Mouse (Mus musculus): ENCODE results near the gene Gas2.

Gas2 gene

GRCm38 (mm10) chr7:51861250-51862096 lies at the start of gene Gas2:
Gene Gas2 (plus strand): TSS chr7:51862015.
- peak; percentile 91 for DNase-seq

GRCm38 (mm10) chr7:51815473-51816282 lies 46.1 kb upstream of the Gas2 start:
- DNase-seq: no peak

GRCm38 (mm10) chr7:51816283-51816839 lies 45.5 kb upstream of the Gas2 start:
- DNase-seq: no peak

GRCm38 (mm10) chr7:51818251-51818974 lies 43.4 kb upstream of the Gas2 start:
- DNase-seq: no peak

DNA sequence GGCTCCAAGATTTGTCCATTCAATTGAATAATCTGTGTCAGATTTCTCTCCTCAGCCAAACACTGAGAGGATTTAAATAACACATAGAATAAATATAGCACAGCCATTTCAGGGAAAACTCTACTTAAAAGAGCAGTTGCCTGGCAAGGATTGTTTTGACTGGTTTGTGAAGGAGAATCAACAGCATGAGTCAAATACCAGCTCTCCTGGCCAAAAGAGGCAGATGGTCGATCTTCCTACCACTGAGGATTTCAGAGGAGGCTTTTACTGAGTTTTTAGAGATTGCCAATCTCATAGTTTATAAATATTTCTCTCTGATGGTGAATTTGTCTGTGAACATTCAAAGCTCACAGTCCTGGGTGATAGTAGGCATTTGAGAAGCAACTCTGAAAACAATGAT lies 41.9 kb upstream of the Gas2 start:
- peak; percentile 58 for DNase-seq

DNA sequence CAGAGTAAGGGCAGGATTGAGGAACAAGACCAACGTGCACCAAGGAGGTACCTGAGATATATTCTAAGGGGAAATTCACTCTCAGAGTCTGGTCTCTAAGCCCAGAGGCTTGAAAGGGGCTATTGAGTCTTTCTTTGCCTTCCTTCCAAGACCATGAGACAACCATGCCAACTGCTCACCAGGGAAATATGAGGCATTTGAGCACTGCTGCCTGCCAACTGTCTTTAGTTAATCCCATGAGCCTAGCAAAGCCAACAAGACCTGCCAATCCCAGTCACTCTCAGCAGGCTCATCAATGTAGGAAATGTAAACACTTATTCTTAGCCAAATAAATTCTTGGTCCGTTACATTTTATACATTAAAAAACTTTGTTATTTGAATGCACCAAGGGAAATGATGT lies 40.3 kb upstream of the Gas2 start:
- peak; percentile 12 for DNase-seq

- DNase-seq: no peak
Observed at GRCm38 (mm10) chr7:51823562-51824338, 38.1 kb upstream of the Gas2 start.

GRCm38 (mm10) chr7:51831917-51832316 lies 29.9 kb upstream of the Gas2 start:
- DNase-seq: peak; percentile 66

- no peak for DNase-seq
Observed at GRCm38 (mm10) chr7:51840515-51840914, 21.3 kb upstream of the Gas2 start.

- DNase-seq: no peak
Observed at GRCm38 (mm10) chr7:51850877-51851276, 10.9 kb upstream of the Gas2 start.

- DNase-seq: no peak
Observed at GRCm38 (mm10) chr7:51851890-51852507, 9.8 kb upstream of the Gas2 start.

DNA sequence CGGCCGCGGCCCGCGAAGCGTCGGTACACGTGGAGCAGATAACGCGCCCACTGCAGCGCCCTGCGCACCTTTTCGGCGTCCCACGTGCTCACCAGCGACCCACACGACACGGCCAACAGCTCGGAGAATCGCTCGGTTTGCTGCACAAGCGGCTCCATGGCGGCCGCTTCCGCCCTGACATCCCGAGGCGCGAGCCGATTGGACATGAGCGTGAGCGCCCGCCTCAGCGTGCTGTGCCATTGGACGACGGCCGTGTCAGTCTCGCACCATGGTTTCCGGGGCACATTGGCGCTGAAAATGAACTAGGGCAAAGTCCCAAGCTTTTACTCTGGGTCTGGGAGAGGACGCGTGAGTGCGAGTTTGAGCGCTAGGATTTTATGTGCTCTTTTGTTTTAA lies 280 bp downstream of the Gas2 start, which contains the start of gene Fancf:
Fancf (minus strand) TSS at position 171 of the 396 bp plus-strand sequence.
- DNase-seq: peak; percentile 97

DNA sequence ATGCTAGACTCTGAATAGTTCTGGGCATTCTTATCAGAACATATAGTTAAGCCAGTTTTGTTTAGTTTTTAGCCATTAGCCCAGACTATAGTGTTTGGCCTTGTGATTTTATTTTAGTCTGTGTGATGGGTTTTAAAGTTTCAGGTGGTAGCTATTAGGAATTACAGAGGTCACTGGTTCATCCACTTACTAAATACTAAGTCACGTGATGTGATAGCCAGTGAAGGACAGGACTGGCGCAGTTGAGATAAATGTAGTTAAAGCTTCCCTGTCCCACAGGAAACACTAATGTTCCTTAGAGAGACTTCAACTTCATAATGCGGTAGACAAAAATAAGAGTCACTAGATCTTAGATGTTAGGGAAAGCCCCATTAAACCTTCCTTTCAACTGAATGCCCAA lies 1.0 kb downstream of the Gas2 start:
- no peak for DNase-seq

GRCm38 (mm10) chr7:51865336-51865735 lies 3.5 kb downstream of the Gas2 start:
- DNase-seq: no peak

- no peak for DNase-seq
Observed at GRCm38 (mm10) chr7:51867983-51868382, 6.2 kb downstream of the Gas2 start.

DNA sequence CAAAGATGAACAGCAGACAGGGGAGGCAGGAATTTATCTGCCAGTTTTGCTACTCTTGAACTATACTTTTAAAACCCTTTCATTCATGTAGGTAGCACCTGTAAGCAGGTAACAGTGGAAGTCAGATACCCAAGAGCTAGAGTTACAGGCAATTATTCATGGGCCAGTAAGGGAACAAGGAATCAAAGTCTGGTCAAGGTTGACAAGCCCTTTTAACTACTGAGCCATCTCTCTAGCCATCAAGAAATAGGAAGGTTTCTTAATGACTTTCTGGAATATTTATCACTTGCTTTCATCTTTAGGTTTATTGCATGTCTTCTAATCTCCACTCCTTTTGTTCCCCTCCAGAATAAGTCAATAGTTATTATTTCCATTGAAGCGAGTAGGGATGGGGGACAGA lies 10.2 kb downstream of the Gas2 start:
- DNase-seq: no peak

- no peak for DNase-seq
Observed at GRCm38 (mm10) chr7:51872597-51872996, 10.8 kb downstream of the Gas2 start.

DNA sequence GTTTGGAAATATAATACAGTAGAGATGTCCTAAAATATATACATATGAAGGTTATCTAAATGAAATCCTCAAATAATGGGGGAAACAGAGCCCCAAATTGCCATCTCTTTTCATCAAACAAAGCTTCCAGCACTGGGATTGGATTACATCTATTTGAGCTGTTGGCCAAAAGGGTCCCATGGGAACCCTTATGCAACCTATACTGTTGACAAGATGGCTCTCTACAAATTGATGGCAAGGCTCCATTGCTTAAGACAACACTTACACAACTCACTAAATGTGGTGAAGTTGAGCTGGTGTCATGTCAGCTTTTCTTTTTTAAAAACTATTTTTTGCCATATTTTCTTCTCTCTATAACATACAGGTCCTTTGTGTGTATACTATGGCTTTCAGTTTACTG lies 14.5 kb downstream of the Gas2 start:
- DNase-seq: no peak

- DNase-seq: no peak
Observed at GRCm38 (mm10) chr7:51878730-51879129, 16.9 kb downstream of the Gas2 start.

- peak; percentile 11 for DNase-seq
Observed at GRCm38 (mm10) chr7:51879136-51879723, 17.4 kb downstream of the Gas2 start.

- DNase-seq: no peak
Observed at GRCm38 (mm10) chr7:51880121-51880520, 18.3 kb downstream of the Gas2 start.

Measured in cerebellum, adult 9-11 months (tissue).